Mouse (Mus musculus) lung, adult 2 months (tissue): ENCODE measurements at regions not wholly inside any gene's neighbourhood (a gene's known extent, or its start where the extent isn't known, plus 50 kb on each side); places are given as distances from the start of the nearest gene placed in this dataset.

Experiments used
- CTCF ChIP-seq: fragments of 200-500 bp; IDR thresholded peaks from 2 replicates; pipeline ENCODE4 v1.5.1; 2011; ENCODE audit warnings: mild to moderate bottlenecking, low read length, control low read depth; ENCODE audit not compliant: insufficient read depth
- POLR2A ChIP-seq: fragments of 200-500 bp; IDR thresholded peaks from 2 replicates; pipeline ENCODE4 v1.6.1; 2011; ENCODE audit warnings: low read depth, mild to moderate bottlenecking, control low read depth, low read length, borderline replicate concordance; ENCODE audit errors: extremely low read depth

GRCm38 (mm10) chr3:21466113-21466645 lies 610.3 kb upstream of the Tbl1xr1 start:
- TF ChIP-seq CTCF, result no peak
- TF ChIP-seq POLR2A, result no peak
